Comparison of ENCODE assay signal across 12 mouse cellular contexts in the genomic region with DNA sequence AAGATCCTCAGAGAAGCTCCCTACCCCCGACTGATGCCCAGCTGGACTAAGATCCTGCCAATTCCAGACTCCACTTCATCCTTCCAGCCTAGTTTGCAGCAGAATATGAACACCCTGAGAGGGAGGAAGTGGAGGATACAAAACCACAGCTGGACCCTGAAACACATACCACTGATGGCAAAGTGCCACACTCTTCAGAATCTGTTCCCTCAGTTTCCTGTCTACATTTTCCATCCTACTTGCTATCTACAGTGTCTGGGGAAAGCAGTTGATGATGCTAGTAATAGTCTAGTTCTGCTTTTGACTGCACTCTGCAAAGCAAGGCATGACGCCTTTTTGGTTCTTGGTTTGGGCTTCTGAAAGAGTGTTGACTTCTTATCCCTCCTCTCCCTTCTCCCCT. TPM values are rescaled to one million over a fixed set of nuclear protein-coding genes. Genes with fewer than 3 reads are reported as not detected.
A peak's percentile ranks its signal among the peaks of the same experiment; 100 is the strongest.
DNase-seq lines count a peak whose midpoint lies in the region; ATAC-seq and TF ChIP-seq lines count a peak whose summit lies in the region.
"Had no signal": no experiment of that assay in that cellular context is flagged by ENCODE, and none has a peak within 500 bp of the region (broad histone marks: within the 10 kb centered on the region; RNA-seq: fewer than 3 reads in every experiment).

No protein-coding gene starts in this region.

- intact Hi-C loops in heart, postnatal 10 days (cut with DNase I): no loop called here

- H3K27me3 ChIP-seq in liver, adult 2 months (ENCODE audit: control insufficient read depth, insufficient read depth, low read length): no peaks in the 10 kb centered on the region
- H3K27me3 ChIP-seq in midbrain, embryonic 11.5 days (ENCODE audit: control insufficient read depth, insufficient read depth, low read length): no peaks in the 10 kb centered on the region

- 66% methylated on average over 2 of the region's 2 CpGs for WGBS in liver, adult 2 months
- WGBS in midbrain, embryonic 11.5 days: 78% methylated on average over 2 of the region's 2 CpGs

- H3K79me2 ChIP-seq in liver, adult 2 months (ENCODE audit: control insufficient read depth, insufficient read depth, low read length): no peaks in the 10 kb centered on the region

- no peak for TF ChIP-seq CTCF in liver, adult 2 months (IDR thresholded peaks at IDR 0.05; ENCODE audit: low read depth, low read length)

- H3K36me3 ChIP-seq in liver, adult 2 months (ENCODE audit: control insufficient read depth, insufficient read depth, low read length): no peaks in the 10 kb centered on the region
- no peaks in the 10 kb centered on the region for H3K36me3 ChIP-seq in midbrain, embryonic 11.5 days (ENCODE audit: control insufficient read depth, insufficient read depth, low read length)

- H3K9ac ChIP-seq in liver, adult 2 months (ENCODE audit: low read depth, low read length): no peak overlapping the region
- H3K9ac ChIP-seq in midbrain, embryonic 11.5 days (ENCODE audit: low read length): no peak overlapping the region

- no peaks in the 10 kb centered on the region for H3K4me1 ChIP-seq in liver, adult 2 months (ENCODE audit: control insufficient read depth, insufficient read depth, low read length)
- H3K4me1 ChIP-seq in midbrain, embryonic 11.5 days (ENCODE audit: control insufficient read depth, insufficient read depth, low read length): no peaks in the 10 kb centered on the region

- ATAC-seq in megakaryocyte, adult 5-6 weeks (ENCODE audit: poor library complexity, severe bottlenecking): peak; percentile 51
- ATAC-seq in midbrain, embryonic 11.5 days (ENCODE audit: low FRiP score): no peak
- ATAC-seq: forebrain, embryonic 16.5 days; hindbrain, postnatal 0 days had no signal

- no peak for DNase-seq in liver, adult 2 months (ENCODE audit: extremely low read depth, low read depth, low spot score)
- DNase-seq in liver: no peak
- DNase-seq in T-cell, adult 2 months (ENCODE audit: low spot score): peak; percentile 64
- DNase-seq in heart, postnatal 10 days: peak; percentile 41 to 55
- DNase-seq in Muller cell, postnatal 12 days (ENCODE audit: inconsistent ontology term): no peak
- DNase-seq in midbrain, embryonic 11.5 days (ENCODE audit: low spot score, missing footprints): no peak
- DNase-seq in adrenal gland, adult 8-10 months: no peak
- DNase-seq: cerebellum, adult 2 months had no signal

- no peak for TF ChIP-seq POLR2A in liver, adult 2 months (IDR thresholded peaks at IDR 0.05; ENCODE audit: extremely low read depth, insufficient read depth, low read length)

- peak overlapping the region; percentile 41 for H3K27ac ChIP-seq in liver, adult 2 months (replicated peaks; ENCODE audit: insufficient read depth, low read depth, low read length)
- no peak overlapping the region for H3K27ac ChIP-seq in midbrain, embryonic 11.5 days (ENCODE audit: low read depth, low read length)
- H3K27ac ChIP-seq: hindbrain, postnatal 0 days had no signal

- no peak overlapping the region for H3K4me2 ChIP-seq in midbrain, embryonic 11.5 days

- H3K9me3 ChIP-seq in midbrain, embryonic 11.5 days (ENCODE audit: control insufficient read depth, low read length): no peaks in the 10 kb centered on the region

- H3K4me3 ChIP-seq in liver, adult 2 months (ENCODE audit: insufficient read depth, low read depth, low read length): no peak overlapping the region
- H3K4me3 ChIP-seq in midbrain, embryonic 11.5 days (ENCODE audit: low read depth, low read length): no peak overlapping the region

RNA-seq across cellular contexts. Expression of a gene that starts 27.2 kb away (rescaled TPM):
- under 0.01 and 0.20 TPM in 2 replicates for total RNA-seq in liver, adult 2 months (2014; rRNA removed)
- 0.04 TPM in 1 of 2 replicates, not detected in the other for polyA plus RNA-seq in liver, adult 2 months (2012; rRNA removed)
- total RNA-seq in heart, postnatal 10 days (2021): 1 to 10 TPM; 1.3 to 1.7 TPM
- 119 and 127 TPM in 2 replicates for total RNA-seq in megakaryocyte, adult 5-6 weeks (2015)
- 94.4 and 94.8 TPM in 2 replicates for total RNA-seq in megakaryocyte, adult 5-6 weeks (2017)
- 1.4 and 2.0 TPM in 2 replicates for polyA plus RNA-seq in midbrain, embryonic 11.5 days (2014; fragmentation: Nextera tagmentation; extraction: Ambion mirVana)
- 1 to 10 TPM; 1.2 to 3.0 (median 3.0) TPM for total RNA-seq in adrenal gland, adult 8-10 months (2022)

RNA-seq across cellular contexts. Expression of a gene that starts 36.9 kb away (rescaled TPM):
- total RNA-seq in liver, adult 2 months (2014; rRNA removed): not detected in 2 replicates
- 0.12 TPM in 1 of 2 replicates, not detected in the other for polyA plus RNA-seq in liver, adult 2 months (2012; rRNA removed)
- total RNA-seq in heart, postnatal 10 days (2021): not detected
- 0.23 and 1.0 TPM in 2 replicates for total RNA-seq in megakaryocyte, adult 5-6 weeks (2015)
- total RNA-seq in megakaryocyte, adult 5-6 weeks (2017): 0.33 TPM in 1 of 2 replicates, not detected in the other
- polyA plus RNA-seq in midbrain, embryonic 11.5 days (2014; fragmentation: Nextera tagmentation; extraction: Ambion mirVana): not detected in 2 replicates
- total RNA-seq in adrenal gland, adult 8-10 months (2022): not detected
- total RNA-seq: hindbrain, postnatal 0 days had no signal
- polyA plus RNA-seq: cerebellum, adult 2 months; forebrain, embryonic 16.5 days; hindbrain, postnatal 0 days; testis, adult 2 months had no signal

Comparison
In these comparisons a context has a peak if more than half of its experiments do, and no peak if none do; other contexts are left out.
1. DNase-seq: peak in T-cell, adult 2 months (single experiment) and heart, postnatal 10 days (2 of 2); none in liver, adult 2 months (single experiment), liver (single experiment), Muller cell, postnatal 12 days (single experiment), midbrain, embryonic 11.5 days (single experiment) and adrenal gland, adult 8-10 months (single experiment).
2. RNA of a gene that starts 27.2 kb away (total RNA-seq): 94.4 to 127 TPM in megakaryocyte, adult 5-6 weeks; 1.2 to 3.0 TPM in adrenal gland, adult 8-10 months, 1.3 to 1.7 TPM in heart, postnatal 10 days and under 0.01 to 0.20 TPM in liver, adult 2 months; every median in the first group is over 10 times any median in the second.